Mouse (Mus musculus) small intestine, adult 2 months (tissue): ENCODE measurements around the gene Tenm3. TPM values are rescaled to one million over a fixed set of nuclear protein-coding genes. Genes with fewer than 3 reads are reported as not detected.

Experiments used
- H3K27ac ChIP-seq: fragments of 200-500 bp; 2 replicates; pipeline ENCODE4 v1.5.1; 2012; ENCODE audit warnings: low read depth, low read length, control low read depth, inconsistent platforms; ENCODE audit not compliant: insufficient read depth
- H3K27me3 ChIP-seq: fragments of 200-500 bp; 2 replicates; pipeline ENCODE4 v1.6.1; 2012; ENCODE audit warnings: mild to moderate bottlenecking, moderate library complexity, low read length, inconsistent platforms; ENCODE audit not compliant: control insufficient read depth, insufficient read depth
- H3K36me3 ChIP-seq: fragments of 200-500 bp; 2 replicates; pipeline ENCODE4 v1.6.1; 2012; ENCODE audit warnings: mild to moderate bottlenecking, low read length, control low read depth, inconsistent platforms; ENCODE audit not compliant: control insufficient read depth, insufficient read depth
- H3K4me1 ChIP-seq: fragments of 200-500 bp; 2 replicates; pipeline ENCODE4 v1.6.1; 2012; ENCODE audit warnings: low read length, inconsistent platforms, mixed read lengths; ENCODE audit not compliant: control insufficient read depth, insufficient read depth, insufficient read length
- H3K4me3 ChIP-seq: fragments of 200-500 bp; 2 replicates; pipeline ENCODE4 v1.5.1; 2012; ENCODE audit warnings: low read depth, mild to moderate bottlenecking, control low read depth, inconsistent platforms, low read length, moderate library complexity
- CTCF ChIP-seq: fragments of 200-500 bp; IDR thresholded peaks from 2 replicates; pipeline ENCODE4 v1.5.1; 2012; ENCODE audit warnings: low read depth, mild to moderate bottlenecking, control low read depth, inconsistent platforms, low read length, moderate library complexity, mixed read lengths; ENCODE audit not compliant: insufficient replicate concordance, insufficient read length; ENCODE audit errors: extremely low read depth
- POLR2A ChIP-seq: fragments of 200-500 bp; IDR thresholded peaks from 2 replicates; pipeline ENCODE4 v1.6.1; 2012; ENCODE audit warnings: low read depth, mild to moderate bottlenecking, control low read depth, inconsistent platforms, low read length, moderate library complexity
- WGBS: fragments of 180-500 bp; shearing (Covaris S2); methylation state at CpG from one replicate; pipeline ENCODE4 v1.1.7; 2018; 5-methylcytosine and 5-hydroxymethylcytosine counted together
- polyA plus RNA-seq: library from polyadenylated mRNA; depleted of rRNA; stranded (reverse); fragments of >200 nt; gene quantifications from 2 replicates; pipeline ENCODE4 v1.2.3, GENCODE M21; 2012

Gene Tenm3
- polyA plus RNA-seq, 1 experiment: 1.6 TPM

DNA sequence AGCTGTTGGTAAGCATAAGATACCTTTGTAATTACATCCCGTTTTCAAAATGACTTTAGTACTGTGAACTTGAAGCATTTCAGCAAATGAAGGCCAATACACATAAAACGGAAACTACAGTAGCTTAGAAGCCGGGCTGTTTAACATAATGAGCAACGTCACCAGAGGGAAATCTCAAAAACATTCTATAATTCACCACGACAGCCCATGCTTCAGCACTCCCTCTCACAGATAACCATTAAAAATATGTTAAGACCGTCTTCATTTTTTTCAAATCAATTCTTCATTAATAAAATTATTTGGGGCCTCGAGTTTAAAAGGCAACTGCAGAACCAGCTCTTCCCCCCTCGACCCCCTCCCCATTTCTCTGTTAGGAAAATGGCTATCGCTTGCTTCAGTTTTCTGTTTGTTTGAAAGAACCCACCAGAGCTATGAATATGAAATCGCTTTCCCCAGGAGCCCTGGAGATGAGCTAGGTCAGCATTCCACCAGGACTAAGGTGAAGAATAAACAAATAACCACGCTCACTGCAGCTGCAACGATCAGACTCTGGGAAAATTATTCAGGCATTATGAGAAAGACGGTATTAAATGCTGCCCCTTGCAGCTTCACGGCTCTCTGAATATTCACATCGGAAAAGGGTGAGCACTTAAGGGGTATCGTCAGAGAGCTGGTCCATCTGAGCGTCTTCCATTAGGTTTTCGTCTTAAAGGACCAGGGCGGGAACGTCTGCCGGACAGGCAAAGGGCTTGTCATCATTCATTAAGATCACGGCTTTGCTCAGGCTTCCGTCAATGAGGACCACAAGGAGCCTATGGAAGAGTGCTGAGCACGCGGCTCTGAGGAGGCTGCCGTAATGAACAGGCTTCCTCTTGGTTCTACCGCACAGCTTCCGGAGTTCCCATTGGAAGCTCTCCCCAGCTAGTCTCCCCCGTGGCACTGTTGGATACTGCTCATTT, 334.8 kb downstream of the Tenm3 start:
- 75% methylated on average over 29 of the region's 29 CpGs for WGBS
- H3K27me3 ChIP-seq: no peaks in the 10 kb centered on the region
- TF ChIP-seq CTCF (no peak), POLR2A (no peak)
- H3K27ac ChIP-seq: no peak overlapping the region
- no peaks in the 10 kb centered on the region for H3K36me3 ChIP-seq
- H3K4me3 ChIP-seq: no peak overlapping the region
- no peaks in the 10 kb centered on the region for H3K4me1 ChIP-seq

GRCm38 (mm10) chr8:48507719-48508501, 335.8 kb downstream of the Tenm3 start:
- 80% methylated on average over 10 of the region's 10 CpGs for WGBS
- TF ChIP-seq CTCF (no peak), POLR2A (no peak)
- Histone ChIP-seq H3K4me3 (no peak overlapping the region), H3K27ac (no peak overlapping the region), H3K36me3 (no peaks in the 10 kb centered on the region), H3K4me1 (no peaks in the 10 kb centered on the region), H3K27me3 (no peaks in the 10 kb centered on the region)

GRCm38 (mm10) chr8:48492491-48492890, 351.3 kb downstream of the Tenm3 start:
- Histone ChIP-seq H3K36me3 (no peaks in the 10 kb centered on the region), H3K4me3 (no peak overlapping the region), H3K27me3 (no peaks in the 10 kb centered on the region), H3K27ac (no peak overlapping the region), H3K4me1 (no peaks in the 10 kb centered on the region)
- 77% methylated on average over 5 of the region's 5 CpGs for WGBS
- TF ChIP-seq POLR2A: no peak
- no peak for TF ChIP-seq CTCF

DNA sequence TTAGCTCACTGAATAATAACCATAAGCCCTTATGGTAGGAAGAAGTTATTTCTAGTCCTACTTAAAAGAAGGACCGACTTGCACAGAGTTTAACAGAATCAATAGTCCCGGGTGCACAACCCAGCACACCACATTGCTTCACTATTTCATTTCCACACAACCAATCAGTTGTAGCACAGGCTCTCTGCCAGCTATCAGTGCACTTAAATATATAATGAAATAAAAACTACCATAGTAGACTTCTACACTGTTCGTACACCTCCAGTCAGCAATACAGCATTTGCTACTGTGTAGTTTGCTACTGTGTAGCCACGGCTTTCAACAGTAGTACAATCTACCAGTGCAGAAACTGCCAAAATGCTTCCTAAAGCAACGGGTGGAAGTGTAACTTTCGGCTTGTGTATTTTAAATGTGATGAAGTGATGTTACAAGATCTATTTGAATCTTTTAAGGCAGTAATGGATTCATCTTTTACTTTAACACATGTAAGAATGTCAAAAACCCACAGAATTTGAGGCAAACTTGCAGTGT, 353.1 kb downstream of the Tenm3 start:
- H3K4me1 ChIP-seq: no peaks in the 10 kb centered on the region
- no peak overlapping the region for H3K27ac ChIP-seq
- no peaks in the 10 kb centered on the region for H3K27me3 ChIP-seq
- no peak for TF ChIP-seq POLR2A
- no peak for TF ChIP-seq CTCF
- H3K4me3 ChIP-seq: no peak overlapping the region
- H3K36me3 ChIP-seq: no peaks in the 10 kb centered on the region
- 82% methylated on average over 6 of the region's 6 CpGs for WGBS

- WGBS: 85% methylated on average over 18 of the region's 18 CpGs
- Histone ChIP-seq H3K4me1 (no peaks in the 10 kb centered on the region), H3K4me3 (no peak overlapping the region), H3K36me3 (no peaks in the 10 kb centered on the region), H3K27ac (no peak overlapping the region), H3K27me3 (no peaks in the 10 kb centered on the region)
- TF ChIP-seq POLR2A (no peak), CTCF (no peak)
Measured at GRCm38 (mm10) chr8:48489936-48490634, 353.7 kb downstream of the Tenm3 start.

DNA sequence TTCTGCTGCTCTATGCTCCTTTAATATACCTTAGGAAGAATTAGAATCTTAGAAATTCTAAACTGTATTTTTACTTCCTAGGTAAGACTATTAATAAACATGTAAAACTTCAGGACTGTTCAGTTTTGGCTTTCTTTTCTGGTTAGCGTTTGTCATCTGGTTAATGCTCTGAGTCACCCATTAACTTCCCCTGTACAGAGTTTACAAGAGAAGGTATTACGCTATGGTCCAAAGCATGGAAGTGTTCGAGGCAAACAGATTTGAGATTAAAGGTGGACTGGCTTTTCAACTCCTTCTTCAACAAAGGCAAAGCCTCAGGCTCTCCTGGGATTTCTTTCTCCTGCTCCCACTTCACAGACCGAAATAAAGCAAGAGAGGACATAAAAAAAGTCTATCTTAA, 354.3 kb downstream of the Tenm3 start:
- H3K27ac ChIP-seq: no peak overlapping the region
- no peaks in the 10 kb centered on the region for H3K27me3 ChIP-seq
- 67% methylated on average over 4 of the region's 4 CpGs for WGBS
- H3K4me1 ChIP-seq: no peaks in the 10 kb centered on the region
- H3K4me3 ChIP-seq: no peak overlapping the region
- H3K36me3 ChIP-seq: no peaks in the 10 kb centered on the region
- TF ChIP-seq CTCF (no peak), POLR2A (no peak)

GRCm38 (mm10) chr8:48488809-48489208, 354.9 kb downstream of the Tenm3 start:
- no peak for TF ChIP-seq POLR2A
- no peak for TF ChIP-seq CTCF
- Histone ChIP-seq H3K36me3 (no peaks in the 10 kb centered on the region), H3K27ac (no peak overlapping the region), H3K27me3 (no peaks in the 10 kb centered on the region), H3K4me3 (no peak overlapping the region), H3K4me1 (no peaks in the 10 kb centered on the region)
- 85% methylated on average over 7 of the region's 7 CpGs for WGBS
